Mouse (Mus musculus): ENCODE measurements around the gene Adgrg4.

Gene Adgrg4

DNA sequence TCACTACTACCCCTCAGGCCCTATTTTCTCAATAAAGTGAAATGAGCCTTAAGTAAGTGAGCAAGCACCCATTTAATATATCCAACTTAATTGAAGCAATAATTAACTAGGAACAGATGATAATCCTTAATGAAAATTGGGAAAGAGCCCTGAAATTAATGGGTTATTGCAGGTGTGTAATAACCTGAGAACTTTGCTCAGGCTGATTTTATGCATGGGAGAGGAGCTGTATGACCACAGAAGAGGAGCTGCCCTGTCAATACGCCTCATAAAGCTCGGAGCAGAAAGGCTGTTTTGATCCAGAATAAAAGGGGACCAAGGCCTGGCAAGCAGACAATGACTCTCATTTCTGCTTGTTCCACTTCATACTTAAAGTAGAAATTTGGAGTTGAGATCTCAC lies at the start of gene Adgrg4:
TSS of gene Adgrg4 (plus strand) at position 301 of the 400 bp plus-strand sequence.
- no peak for DNase-seq

DNA sequence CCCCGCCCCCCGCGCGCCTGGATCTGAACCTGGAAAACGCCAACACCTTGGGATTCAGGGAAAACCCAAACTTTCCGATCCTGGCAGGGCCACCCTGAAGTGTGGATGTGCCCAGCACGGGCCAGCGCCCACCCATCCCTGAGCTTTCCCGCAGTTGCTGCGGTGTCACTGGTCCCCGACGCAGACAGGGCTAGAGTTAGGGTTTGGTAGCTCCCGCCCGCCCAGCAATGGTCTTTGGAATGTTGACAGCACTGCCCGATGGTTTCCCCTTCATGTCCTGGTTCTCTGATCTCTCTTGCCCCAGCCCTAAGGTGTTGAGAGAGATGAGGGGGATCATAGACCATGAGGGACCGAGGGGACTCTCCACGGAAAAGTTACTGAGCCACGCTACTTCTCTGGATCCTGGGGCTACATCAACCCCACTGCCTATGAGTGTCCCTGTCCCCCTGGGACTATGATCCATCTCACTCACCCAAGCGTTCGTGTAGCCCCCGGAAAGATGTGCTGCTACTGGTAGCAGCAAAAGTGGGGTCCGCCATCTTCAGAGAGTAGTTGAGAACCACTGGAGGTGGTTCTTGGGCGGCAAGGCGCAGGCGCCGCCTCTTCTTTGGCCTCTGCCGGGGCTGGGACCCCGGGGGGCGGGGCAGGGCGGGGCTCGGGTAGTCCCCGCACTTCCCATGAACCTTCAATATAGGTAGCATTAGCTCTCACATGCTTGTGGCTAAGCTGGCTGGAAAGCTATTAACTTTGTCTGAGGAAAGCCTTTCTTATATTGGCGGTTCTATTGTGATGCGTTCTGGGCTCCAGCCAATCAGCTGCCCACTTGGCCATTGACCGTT lies 48.0 kb upstream of the Adgrg4 start, which contains the start of gene Map7d3:
TSS of gene Map7d3 (minus strand) at position 562 of the 839 bp plus-strand sequence.
- no peak for DNase-seq

DNA sequence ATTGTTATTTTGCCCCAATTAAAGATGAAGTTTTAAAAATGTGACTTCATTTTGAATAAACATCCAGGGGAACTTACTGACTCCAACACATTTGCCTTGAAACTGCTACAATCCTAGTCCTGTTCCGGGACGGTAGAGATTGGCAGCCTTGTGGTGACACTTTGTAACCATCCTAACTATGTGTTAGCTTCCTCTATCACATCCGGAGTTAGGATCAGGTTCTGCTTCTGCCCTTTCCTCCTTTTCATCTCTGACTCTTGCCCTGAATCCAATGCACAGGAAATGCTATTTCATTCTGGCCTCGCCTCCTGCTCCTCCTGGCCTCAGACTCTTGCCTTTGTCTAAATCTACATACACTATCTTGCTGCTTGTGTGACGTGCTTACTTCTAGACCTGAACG lies 42.5 kb upstream of the Adgrg4 start:
- no peak for DNase-seq

DNA sequence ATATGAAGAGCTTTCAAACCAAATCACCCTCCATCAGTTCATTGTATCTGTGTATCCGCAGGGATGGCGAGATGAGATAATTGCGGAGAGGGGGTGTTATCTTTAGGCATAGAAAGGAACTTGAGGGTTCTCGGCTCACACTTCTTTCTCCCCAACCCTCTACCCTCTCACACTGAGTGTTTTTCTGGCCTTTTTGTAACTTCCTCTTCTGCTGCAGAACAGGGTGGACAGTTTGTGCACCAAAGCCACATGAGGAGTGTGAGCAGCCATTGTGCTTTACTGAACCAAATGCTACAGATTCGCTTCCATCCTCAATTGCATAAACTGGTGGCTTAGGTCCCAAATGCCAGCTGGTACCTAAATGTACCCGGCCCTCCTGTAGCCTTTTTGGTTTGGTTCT lies 34.1 kb upstream of the Adgrg4 start:
- no peak for DNase-seq

DNA sequence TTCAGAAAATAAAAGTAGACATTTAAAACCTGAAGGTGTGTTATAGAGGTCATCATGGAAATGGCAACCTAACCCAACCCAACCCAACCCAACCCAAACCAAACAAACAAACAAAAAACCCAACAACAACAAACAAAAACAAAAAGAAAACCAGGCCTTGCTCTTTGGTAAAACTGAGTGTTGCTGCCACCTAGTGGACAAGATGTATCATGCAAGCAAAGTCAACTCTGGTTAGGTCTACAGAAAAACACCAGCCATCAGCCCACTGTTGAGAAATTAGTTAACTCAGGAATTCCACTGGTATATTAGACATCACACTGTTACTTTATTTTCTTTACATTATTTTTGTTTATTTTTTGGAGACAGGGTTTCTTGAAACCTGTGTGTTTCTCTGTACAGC lies 30.6 kb upstream of the Adgrg4 start:
- peak; percentile 6 to 53 for DNase-seq

DNA sequence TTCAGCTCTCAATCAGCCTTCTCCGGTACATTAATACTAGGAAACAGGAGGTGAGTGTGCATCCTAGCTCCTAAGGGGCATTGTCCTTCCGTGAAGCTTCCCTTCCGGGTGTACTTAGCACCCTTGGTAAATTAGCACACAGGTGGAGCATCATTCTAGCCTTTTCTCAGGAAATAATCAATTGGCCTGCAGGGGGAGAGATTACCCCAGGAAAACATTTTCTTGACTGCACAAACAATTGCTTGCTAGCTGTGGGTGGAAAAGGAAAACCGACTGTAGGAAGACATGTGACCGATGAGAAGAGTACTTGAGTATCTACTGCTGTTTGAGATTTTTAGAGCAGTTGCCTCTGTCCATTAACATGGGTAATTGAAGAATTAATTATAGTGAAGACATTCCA lies 28.7 kb upstream of the Adgrg4 start:
- no peak for DNase-seq

DNA sequence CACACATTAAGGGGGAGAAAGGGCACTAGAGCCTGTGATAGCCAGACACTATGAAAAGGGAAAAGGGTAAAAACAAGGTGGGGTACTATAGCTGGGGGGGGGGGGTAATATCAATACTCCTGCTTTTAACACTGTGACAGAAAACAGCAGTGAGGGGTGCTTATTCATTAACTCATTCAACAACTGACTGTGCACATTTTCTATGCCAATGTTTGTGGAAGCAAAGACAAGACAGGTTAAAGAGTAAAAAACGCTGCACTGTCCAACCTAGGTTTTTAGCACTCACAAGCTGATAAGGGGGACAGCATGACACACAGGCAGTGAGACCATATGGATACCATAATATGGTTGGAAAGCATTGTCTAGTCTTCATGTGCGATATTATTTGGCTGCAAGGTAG lies 142.9 kb downstream of the Adgrg4 start:
- DNase-seq, result no peak

DNA sequence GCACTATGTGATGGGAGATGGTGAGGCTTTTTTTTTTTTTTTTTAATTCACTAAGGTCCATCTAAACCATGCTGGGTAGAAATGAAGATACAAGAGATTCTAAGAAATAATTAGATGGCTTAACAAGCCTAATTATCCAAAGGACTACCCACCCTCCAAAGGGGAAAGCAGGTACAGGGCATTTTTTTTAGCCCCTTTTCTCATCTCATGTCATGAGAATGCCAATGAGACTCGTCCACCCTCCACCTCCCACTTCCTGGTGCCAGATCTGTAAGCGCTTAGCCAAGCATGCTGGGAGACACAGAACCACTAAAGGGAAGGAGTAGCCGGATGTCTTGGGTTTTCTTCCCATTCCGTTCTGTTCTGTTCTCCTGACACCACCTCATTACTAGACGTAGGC lies 172.8 kb downstream of the Adgrg4 start, which contains the start of gene Brs3:
TSS of gene Brs3 (plus strand) at position 301 of the 400 bp plus-strand sequence.
- no peak for DNase-seq

DNA sequence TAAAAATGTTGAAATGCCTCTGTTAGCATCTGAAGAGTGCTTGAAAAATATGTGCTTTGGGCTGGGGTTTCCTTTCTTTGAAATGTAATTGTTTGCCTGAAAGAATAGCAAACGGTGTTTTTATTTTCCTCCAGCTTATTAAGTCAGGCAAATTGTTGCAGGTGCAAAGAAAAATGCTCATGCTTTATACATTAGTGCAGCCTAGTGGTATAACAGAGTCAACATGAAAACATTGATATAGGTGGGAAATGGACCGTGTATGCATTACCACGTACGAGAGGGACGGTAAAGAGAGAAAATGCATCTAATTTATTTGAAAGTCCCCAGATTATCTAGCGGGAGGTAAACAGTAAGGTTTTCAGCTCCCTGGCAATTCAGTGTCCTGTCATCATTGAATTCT lies 173.9 kb downstream of the Adgrg4 start:
- no peak for DNase-seq
